Mouse (Mus musculus): Measurements from ENCODE around the gene Olfr1000.
"Not testable (repeated sequence)": the region's sequence is repeated elsewhere in the genome, so short reads cannot be mapped to it uniquely, and the experiment has no call there.

The Olfr1000 gene
- long read RNA-seq, experiment 1 = 0 reads
- long read RNA-seq, experiment 2 = 0 reads

GRCm38 (mm10) chr2:85611803-85612202, at the start of gene Olfr1000:
Gene Olfr1000, minus strand, starts transcription at chr2:85611903.
- intact Hi-C loops (cut with DNase I) = no loop called here

GRCm38 (mm10) chr2:85650604-85651003, 38.9 kb upstream of the Olfr1000 start, which contains the start of gene Olfr1002:
Gene Olfr1002, minus strand, starts transcription at chr2:85650704.
- intact Hi-C loops (cut with DNase I) = no loop called here

- intact Hi-C loops (cut with DNase I) = not testable (repeated sequence)
These were observed 23.1 kb downstream of the Olfr1000 start, which contains the start of gene Olfr998 for GRCm38 (mm10) chr2:85588648-85589047. Gene Olfr998, plus strand, starts transcription at chr2:85588948.

GRCm38 (mm10) chr2:85578915-85579314, 32.8 kb downstream of the Olfr1000 start, which contains the start of gene Olfr996:
Gene Olfr996, plus strand, starts transcription at chr2:85579215.
- intact Hi-C loops (cut with DNase I) = no loop called here

GRCm38 (mm10) chr2:85561187-85561586, 50.5 kb downstream of the Olfr1000 start:
- intact Hi-C loops (cut with DNase I) = loop anchor here (1.0 to 10.0 kb wide), 3 partner anchors 246 to 438 kb away; no protein-coding TSS in a partner anchor

GRCm38 (mm10) chr2:85560226-85560625, 51.5 kb downstream of the Olfr1000 start:
- intact Hi-C loops (cut with DNase I) = loop anchor here (2.0 to 10.0 kb wide), 2 partner anchors 245 to 313 kb away; no protein-coding TSS in a partner anchor

All from adrenal gland (tissue).